Mouse (Mus musculus) stomach, postnatal 0 days (tissue): ENCODE data around the gene AI413582.

Experiments
- CTCF ChIP-seq: IDR thresholded peaks from 2 replicates; pipeline ENCODE4 v1.5.1; 2016; ENCODE audit warnings: antibody characterized with exemption, low read depth, mild to moderate bottlenecking, moderate library complexity
- EP300 ChIP-seq: optimal IDR thresholded peaks from 2 replicates; pipeline ENCODE3; 2016; ENCODE audit warnings: antibody characterized with exemption

- TF ChIP-seq CTCF (peak; percentile 57), EP300 (no peak)
Measured at GRCm38 (mm10) chr17:27513916-27514762, 51.4 kb downstream of the AI413582 start.
